Mouse (Mus musculus) bone marrow, adult 2 months (tissue): ENCODE data around the gene Tmtc1. TPM values are rescaled to one million over a fixed set of nuclear protein-coding genes. Genes with fewer than 3 reads are reported as not detected.

Experiments
- H3K27ac ChIP-seq: fragments of 200-500 bp; 2 replicates; pipeline ENCODE4 v1.5.1; 2012; ENCODE audit warnings: low read depth, mild to moderate bottlenecking, control low read depth, inconsistent platforms, low read length; ENCODE audit not compliant: control insufficient read depth, poor library complexity, insufficient read depth
- H3K4me1 ChIP-seq: fragments of 200-500 bp; 2 replicates; pipeline ENCODE4 v1.6.1; 2011; ENCODE audit warnings: low read length; ENCODE audit not compliant: control insufficient read depth, insufficient read depth
- H3K4me3 ChIP-seq: fragments of 200-500 bp; replicated peaks from 2 replicates; pipeline ENCODE3; 2011; ENCODE audit warnings: mild to moderate bottlenecking, low read depth, low read length, control low read depth; ENCODE audit not compliant: control insufficient read depth
- CTCF ChIP-seq: fragments of 200-500 bp; IDR thresholded peaks from 2 replicates; pipeline ENCODE4 v1.5.1; 2011; ENCODE audit warnings: low read length, control low read depth; ENCODE audit not compliant: control insufficient read depth, insufficient read depth
- POLR2A ChIP-seq: fragments of 200-500 bp; IDR thresholded peaks from 2 replicates; pipeline ENCODE4 v1.6.1; 2011; ENCODE audit warnings: low read depth, mild to moderate bottlenecking, control low read depth, low read length, borderline replicate concordance; ENCODE audit not compliant: control insufficient read depth
- WGBS: fragments of 180-500 bp; shearing (Covaris S2); methylation state at CpG from one replicate; pipeline ENCODE4 v1.1.7; 2018; 5-methylcytosine and 5-hydroxymethylcytosine counted together
- polyA plus RNA-seq: library from polyadenylated mRNA; stranded (reverse); fragments of >200 nt; gene quantifications from 2 replicates; pipeline ENCODE4 v1.2.4, GENCODE M21; 2011; ENCODE audit warnings: low replicate concordance; ENCODE audit not compliant: missing spikeins, insufficient read depth, insufficient read length

The Tmtc1 gene
- polyA plus RNA-seq, 1 experiment: 0.72 TPM

DNA sequence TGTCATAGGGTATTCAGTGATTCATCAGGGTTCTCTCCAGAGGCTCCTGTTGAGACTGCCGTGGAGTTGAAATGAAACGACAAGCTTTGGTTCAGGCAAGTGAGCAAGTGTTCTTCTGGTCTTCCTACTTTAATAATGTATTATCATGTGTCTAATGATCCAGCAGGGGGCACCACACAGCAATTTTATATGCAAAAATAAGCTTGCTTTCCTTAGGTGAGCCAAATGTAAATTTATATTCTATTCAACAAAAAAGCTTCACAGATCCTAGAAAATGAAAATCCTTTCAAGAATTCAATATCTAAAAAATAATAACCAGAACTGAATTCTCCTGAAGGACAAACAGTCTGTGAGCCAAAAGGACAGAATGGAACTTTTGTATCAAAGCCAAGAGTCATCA, 195.6 kb downstream of the Tmtc1 start:
- no peak overlapping the region for H3K4me3 ChIP-seq
- no peaks in the 10 kb centered on the region for H3K4me1 ChIP-seq
- TF ChIP-seq CTCF: no peak
- H3K27ac ChIP-seq: no peak overlapping the region
- WGBS: 14% methylated on average over 2 of the region's 2 CpGs

DNA sequence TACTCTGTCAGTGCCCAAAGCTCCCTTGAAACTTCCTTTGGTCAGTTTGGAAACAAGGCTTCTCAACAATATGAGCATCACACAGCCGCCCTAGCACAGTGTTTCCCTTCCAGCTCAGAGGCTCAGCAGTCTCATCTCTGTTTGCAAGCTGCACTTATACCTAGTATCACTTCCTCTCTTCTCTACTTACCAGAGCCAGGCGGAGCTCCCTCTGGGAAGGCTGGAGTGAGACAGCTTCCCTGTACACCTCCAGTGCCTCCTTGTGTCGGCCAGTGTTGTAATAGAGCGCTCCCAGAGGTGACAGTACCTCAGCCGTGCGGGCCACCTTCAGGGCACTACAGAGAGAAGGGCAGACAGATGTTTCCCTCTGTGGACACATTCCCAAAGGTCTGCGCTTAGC, 197.6 kb downstream of the Tmtc1 start:
- no peak overlapping the region for H3K27ac ChIP-seq
- TF ChIP-seq CTCF (no peak), POLR2A (no peak)
- no peaks in the 10 kb centered on the region for H3K4me1 ChIP-seq
- WGBS: 75% methylated on average over 7 of the region's 7 CpGs
- no peak overlapping the region for H3K4me3 ChIP-seq

DNA sequence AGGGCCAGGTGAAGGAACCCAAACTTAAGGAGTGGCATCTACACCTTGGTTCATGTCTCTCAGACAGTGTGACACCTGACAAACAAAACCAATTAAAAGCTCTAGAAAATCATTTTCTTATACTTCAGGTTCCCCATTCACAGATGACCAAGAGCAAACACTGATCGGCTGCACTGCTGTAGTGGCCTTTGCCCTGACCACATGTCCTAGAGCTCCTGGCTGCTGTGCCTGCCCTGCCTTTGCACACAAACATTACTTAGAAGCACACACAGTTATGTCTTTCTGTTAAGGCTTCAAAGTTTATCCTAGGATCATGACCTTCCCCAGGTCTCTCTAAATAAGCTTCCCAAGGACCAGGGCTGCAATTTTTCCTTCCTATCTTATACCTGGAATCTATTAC, 199.4 kb downstream of the Tmtc1 start:
- Histone ChIP-seq H3K4me1 (no peaks in the 10 kb centered on the region), H3K27ac (no peak overlapping the region), H3K4me3 (no peak overlapping the region)
- TF ChIP-seq POLR2A (no peak), CTCF (no peak)
- 89% methylated on average over 1 of the region's 1 CpGs for WGBS

DNA sequence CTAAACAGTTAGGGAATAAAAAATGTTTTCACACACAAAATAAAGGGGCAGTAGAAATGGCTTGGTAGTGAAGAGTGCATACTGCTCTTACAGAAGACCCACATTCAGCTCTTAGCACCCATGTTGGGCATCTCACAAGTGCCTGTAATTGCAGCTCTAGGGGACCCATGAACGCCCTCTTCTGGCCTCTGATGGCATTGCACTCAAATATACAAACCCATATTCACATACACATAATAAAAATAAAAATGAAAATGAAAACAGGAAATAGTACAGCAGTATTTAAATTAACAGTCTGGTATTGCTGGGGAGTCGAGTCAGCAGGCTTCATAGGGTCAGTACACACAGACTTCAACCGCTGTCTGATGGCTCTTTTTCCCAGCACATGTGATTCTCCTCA, 201.9 kb downstream of the Tmtc1 start:
- Histone ChIP-seq H3K27ac (no peak overlapping the region), H3K4me1 (no peaks in the 10 kb centered on the region), H3K4me3 (no peak overlapping the region)
- TF ChIP-seq POLR2A (no peak), CTCF (no peak)
- 43% methylated on average over 3 of the region's 3 CpGs for WGBS

DNA sequence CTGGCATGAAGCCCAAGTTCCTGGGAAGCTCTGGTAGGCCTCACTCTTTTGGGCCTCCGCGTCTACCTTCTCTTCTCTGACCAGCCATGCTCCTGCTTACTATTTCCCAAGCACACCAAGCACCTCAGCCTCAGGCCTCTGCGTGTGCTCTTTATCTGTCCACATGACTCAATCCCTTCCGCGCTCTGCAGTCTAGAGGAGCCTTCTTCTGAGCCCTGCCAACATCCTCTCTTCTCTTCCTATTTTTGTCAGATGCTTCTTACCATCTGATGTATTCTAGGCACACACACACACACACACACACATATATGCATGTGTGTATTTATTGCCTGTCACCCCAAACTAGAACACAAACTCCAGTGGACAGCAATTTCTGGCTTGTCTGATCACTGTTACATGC, 202.5 kb downstream of the Tmtc1 start:
- TF ChIP-seq CTCF: no peak
- no peak for TF ChIP-seq POLR2A
- 80% methylated on average over 5 of the region's 5 CpGs for WGBS
- H3K4me3 ChIP-seq: no peak overlapping the region
- H3K4me1 ChIP-seq: no peaks in the 10 kb centered on the region
- no peak overlapping the region for H3K27ac ChIP-seq

DNA sequence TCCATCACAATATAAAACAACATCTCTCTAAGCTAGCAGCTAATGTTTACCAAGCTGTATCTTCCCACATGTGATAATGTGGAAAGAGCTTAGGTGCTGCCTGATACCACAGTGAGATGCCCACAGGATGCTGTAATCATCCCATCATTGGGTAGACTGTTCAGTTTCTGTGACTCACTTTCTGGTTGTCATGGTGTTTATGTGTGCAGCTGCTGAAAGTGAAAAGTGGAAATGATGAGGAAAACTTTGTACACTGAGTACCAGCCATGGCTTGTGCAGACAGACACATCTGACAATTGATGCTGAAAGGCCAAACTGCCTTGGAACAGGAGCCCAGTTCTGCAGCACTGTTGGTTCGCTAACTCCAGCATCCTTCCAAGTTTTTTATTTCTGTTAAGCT, 204.9 kb downstream of the Tmtc1 start:
- H3K4me3 ChIP-seq: no peak overlapping the region
- no peaks in the 10 kb centered on the region for H3K4me1 ChIP-seq
- no peak overlapping the region for H3K27ac ChIP-seq
- WGBS: 81% methylated on average over 1 of the region's 1 CpGs
- TF ChIP-seq CTCF (no peak), POLR2A (no peak)

DNA sequence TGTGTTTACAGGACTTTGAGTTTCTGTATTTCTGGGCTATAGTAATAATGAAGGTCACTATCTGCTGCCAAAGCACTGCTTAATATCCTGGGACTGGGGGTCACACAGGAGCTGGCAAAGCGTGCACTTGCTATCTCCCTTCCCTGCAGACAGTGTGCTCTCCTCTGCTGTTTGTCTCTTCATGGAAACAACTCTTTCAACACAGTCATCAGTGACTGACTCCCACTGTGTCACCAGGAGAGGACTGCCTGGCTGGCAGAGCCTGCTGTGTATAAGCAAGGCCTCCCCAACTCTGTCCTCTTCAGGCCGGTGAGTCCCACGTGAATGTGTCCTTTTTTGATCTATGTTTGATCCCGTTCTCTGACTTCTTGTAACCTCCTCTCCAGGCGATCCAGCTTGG, 206.7 kb downstream of the Tmtc1 start:
- H3K4me1 ChIP-seq: no peaks in the 10 kb centered on the region
- H3K4me3 ChIP-seq: no peak overlapping the region
- TF ChIP-seq POLR2A (no peak), CTCF (no peak)
- H3K27ac ChIP-seq: no peak overlapping the region
- WGBS: 81% methylated on average over 5 of the region's 5 CpGs

DNA sequence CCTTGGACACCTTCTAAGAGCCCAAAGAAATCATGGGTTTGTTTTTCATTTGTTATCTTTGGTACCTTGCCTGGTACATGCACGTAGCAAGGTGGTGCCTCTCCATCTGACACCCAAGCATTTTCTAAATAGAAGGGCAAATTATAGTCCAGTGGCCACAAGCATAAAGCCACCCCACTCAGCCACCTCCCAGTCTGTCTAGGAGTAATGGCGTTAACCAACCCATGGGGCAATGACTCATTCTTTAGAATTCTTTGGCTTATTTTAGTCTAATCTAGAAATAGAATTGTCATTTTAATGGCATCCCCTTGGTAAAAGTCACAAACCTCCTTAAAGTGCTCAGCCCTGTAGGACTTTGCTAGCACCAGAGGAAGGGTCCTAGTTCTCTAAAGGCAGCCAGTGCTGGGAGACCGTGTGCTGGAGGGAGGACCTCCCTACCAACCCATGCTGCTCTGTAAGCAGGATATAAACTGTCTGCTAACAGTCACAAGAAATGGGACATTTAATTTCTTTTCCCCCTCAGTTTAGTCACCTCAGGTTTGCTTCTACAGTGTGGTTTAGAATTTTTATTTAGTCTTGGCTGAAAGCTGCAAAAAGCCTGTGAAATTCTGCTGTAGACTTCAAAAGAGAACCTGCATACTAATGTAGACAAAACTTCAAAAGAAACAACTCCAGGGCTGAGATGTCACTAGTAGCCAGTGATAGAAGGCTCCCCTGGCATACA, 209.9 kb downstream of the Tmtc1 start:
- no peak for TF ChIP-seq POLR2A
- no peak for TF ChIP-seq CTCF
- Histone ChIP-seq H3K4me1 (no peaks in the 10 kb centered on the region), H3K4me3 (no peak overlapping the region), H3K27ac (no peak overlapping the region)
- WGBS: 73% methylated on average over 3 of the region's 3 CpGs

DNA sequence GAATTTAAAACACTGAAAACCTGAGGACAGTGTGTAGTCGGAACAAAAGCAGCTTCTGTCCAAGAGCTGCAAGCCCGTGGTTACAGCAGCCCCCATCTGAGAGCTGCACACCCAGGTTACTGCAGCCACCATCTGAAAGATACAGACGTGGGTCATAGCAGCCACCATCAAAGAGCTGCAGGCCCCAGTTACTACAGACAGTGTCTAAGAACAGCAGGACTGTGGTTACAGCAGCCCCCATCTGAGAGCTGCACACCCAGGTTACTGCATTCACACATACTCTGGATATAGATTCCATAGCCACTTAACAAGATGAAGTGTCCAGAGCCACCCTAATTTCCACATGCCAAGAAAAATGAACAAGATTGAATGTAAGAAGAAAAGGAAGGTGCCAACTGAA, 216.6 kb downstream of the Tmtc1 start:
- 69% methylated on average over 3 of the region's 3 CpGs for WGBS
- Histone ChIP-seq H3K27ac (no peak overlapping the region), H3K4me1 (no peaks in the 10 kb centered on the region), H3K4me3 (no peak overlapping the region)
- TF ChIP-seq CTCF (no peak), POLR2A (no peak)
